Mouse (Mus musculus): ENCODE results near the gene Slc9a1. TPM values are rescaled to one million over a fixed set of nuclear protein-coding genes. Genes with fewer than 3 reads are reported as not detected.

Slc9a1 gene
- total RNA-seq, 2 experiments from 2014 or later, result 21.4 to 24.2 TPM

- DNase-seq, result peak in 1 of 2 experiments; percentile 45
- intact Hi-C loops (cut with DNase I), result loop anchor here (2.0 to 5.0 kb wide), 2 partner anchors 19 to 36 kb away; no protein-coding TSS in a partner anchor
These were observed 2.2 kb downstream of the Slc9a1 start for GRCm38 (mm10) chr4:133371621-133372277.

- peak in 1 of 2 experiments; percentile 50 for DNase-seq
- intact Hi-C loops (cut with DNase I), result loop anchor here (5.0 kb wide), 1 partner anchor 35 kb away; no protein-coding TSS in a partner anchor
These were observed 2.8 kb downstream of the Slc9a1 start for GRCm38 (mm10) chr4:133372278-133372665.

GRCm38 (mm10) chr4:133374011-133374410 is 4.5 kb downstream of the Slc9a1 start:
- intact Hi-C loops (cut with DNase I), result loop anchor here (5.0 kb wide), 1 partner anchor 33 kb away; no protein-coding TSS in a partner anchor

GRCm38 (mm10) chr4:133375812-133376577 is 6.5 kb downstream of the Slc9a1 start:
- no peak for DNase-seq
- intact Hi-C loops (cut with DNase I), result no loop called here

More at GRCm38 (mm10) chr4:133374011-133374410, 4.5 kb downstream of the Slc9a1 start:
- DNase-seq, result no peak

- peak in 1 of 2 experiments; percentile 46 for DNase-seq
- intact Hi-C loops (cut with DNase I), result no loop called here
These were observed 8.9 kb downstream of the Slc9a1 start for GRCm38 (mm10) chr4:133378236-133379045.

GRCm38 (mm10) chr4:133379046-133379347 is 9.5 kb downstream of the Slc9a1 start:
- intact Hi-C loops (cut with DNase I), result no loop called here
- DNase-seq, result no peak

GRCm38 (mm10) chr4:133379861-133380260 is 10.4 kb downstream of the Slc9a1 start:
- DNase-seq, result no peak

GRCm38 (mm10) chr4:133380532-133380931 is 11.0 kb downstream of the Slc9a1 start:
- intact Hi-C loops (cut with DNase I), result no loop called here
- DNase-seq, result no peak

More at GRCm38 (mm10) chr4:133379861-133380260, 10.4 kb downstream of the Slc9a1 start:
- intact Hi-C loops (cut with DNase I), result no loop called here

- no peak for DNase-seq
These were observed 11.6 kb downstream of the Slc9a1 start for GRCm38 (mm10) chr4:133381141-133381540.

GRCm38 (mm10) chr4:133386061-133386797 is 16.7 kb downstream of the Slc9a1 start:
- no peak for DNase-seq
- intact Hi-C loops (cut with DNase I), result no loop called here

More at GRCm38 (mm10) chr4:133381141-133381540, 11.6 kb downstream of the Slc9a1 start:
- intact Hi-C loops (cut with DNase I), result no loop called here

- intact Hi-C loops (cut with DNase I), result no loop called here
- no peak for DNase-seq
These were observed 17.5 kb downstream of the Slc9a1 start for GRCm38 (mm10) chr4:133387053-133387452.

- DNase-seq, result peak; percentile 88 to 89
- intact Hi-C loops (cut with DNase I), result no loop called here
These were observed 19.5 kb downstream of the Slc9a1 start for GRCm38 (mm10) chr4:133388781-133389552.

GRCm38 (mm10) chr4:133390042-133390441 is 20.5 kb downstream of the Slc9a1 start:
- intact Hi-C loops (cut with DNase I), result loop anchor here (2.0 kb wide), 1 partner anchor 19 kb away; no protein-coding TSS in a partner anchor
- DNase-seq, result no peak

GRCm38 (mm10) chr4:133390585-133390984 is 21.1 kb downstream of the Slc9a1 start:
- no peak for DNase-seq
- intact Hi-C loops (cut with DNase I), result loop anchor here (2.0 kb wide), 1 partner anchor 20 kb away; no protein-coding TSS in a partner anchor

- intact Hi-C loops (cut with DNase I), result loop anchor here (2.0 kb wide), 1 partner anchor 21 kb away; no protein-coding TSS in a partner anchor
- DNase-seq, result peak in 1 of 2 experiments; percentile 62
These were observed 21.9 kb downstream of the Slc9a1 start for GRCm38 (mm10) chr4:133391185-133392040.

GRCm38 (mm10) chr4:133394981-133395573 is 25.6 kb downstream of the Slc9a1 start:
- no peak for DNase-seq
- intact Hi-C loops (cut with DNase I), result no loop called here

GRCm38 (mm10) chr4:133396079-133396478 is 26.6 kb downstream of the Slc9a1 start:
- intact Hi-C loops (cut with DNase I), result no loop called here
- no peak for DNase-seq

GRCm38 (mm10) chr4:133397299-133397698 is 27.8 kb downstream of the Slc9a1 start:
- no peak for DNase-seq
- intact Hi-C loops (cut with DNase I), result no loop called here
